Mouse (Mus musculus): Measurements from ENCODE around the gene 4930453N24Rik. TPM values are rescaled to one million over a fixed set of nuclear protein-coding genes. Genes with fewer than 3 reads are reported as not detected.

The 4930453N24Rik gene
- polyA plus RNA-seq, 1 experiment from 2014 or later = 20.9 TPM

Other genes starting within 250 kb of the 4930453N24Rik start
- gene Csnka2ip, start 168.8 kb downstream of the 4930453N24Rik start, polyA plus RNA-seq (2014; fragmentation: Nextera tagmentation; extraction: Ambion mirVana) = not detected in 2 replicates
- 7.5 and 7.9 TPM in 2 replicates for gene Zfp654, start 80.5 kb upstream of the 4930453N24Rik start, polyA plus RNA-seq (2014; fragmentation: Nextera tagmentation; extraction: Ambion mirVana)
- gene Cggbp1, start 80.8 kb upstream of the 4930453N24Rik start, polyA plus RNA-seq (2014; fragmentation: Nextera tagmentation; extraction: Ambion mirVana) = 76.6 and 84.6 TPM in 2 replicates

All from intestine, embryonic 14.5 days (tissue).